Mouse (Mus musculus): ENCODE measurements around the gene 4930596D02Rik.

4930596D02Rik gene

DNA sequence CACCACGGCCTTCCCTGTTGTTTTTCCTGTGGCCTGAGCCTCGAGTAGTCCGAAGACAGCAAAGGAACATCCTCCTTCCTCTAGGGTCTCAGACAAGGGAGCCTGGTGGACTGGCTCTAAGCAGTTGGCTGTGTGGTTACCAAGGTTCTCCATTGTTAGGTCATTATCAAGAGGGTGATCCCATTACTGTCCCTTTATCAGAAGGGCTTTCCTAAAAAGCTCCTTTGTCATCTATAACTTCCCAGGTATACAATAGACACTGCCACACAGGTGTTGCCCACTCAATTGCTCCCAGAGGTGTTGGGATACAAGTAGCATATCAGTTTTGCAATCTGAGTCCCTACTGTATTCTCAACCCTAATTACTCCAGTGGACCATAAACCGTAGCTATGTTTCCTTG is at the start of gene 4930596D02Rik:
Gene 4930596D02Rik (minus strand): TSS at position 101 of the 400 bp plus-strand sequence.
- no peak for DNase-seq (ENCODE audit: low spot score)

DNA sequence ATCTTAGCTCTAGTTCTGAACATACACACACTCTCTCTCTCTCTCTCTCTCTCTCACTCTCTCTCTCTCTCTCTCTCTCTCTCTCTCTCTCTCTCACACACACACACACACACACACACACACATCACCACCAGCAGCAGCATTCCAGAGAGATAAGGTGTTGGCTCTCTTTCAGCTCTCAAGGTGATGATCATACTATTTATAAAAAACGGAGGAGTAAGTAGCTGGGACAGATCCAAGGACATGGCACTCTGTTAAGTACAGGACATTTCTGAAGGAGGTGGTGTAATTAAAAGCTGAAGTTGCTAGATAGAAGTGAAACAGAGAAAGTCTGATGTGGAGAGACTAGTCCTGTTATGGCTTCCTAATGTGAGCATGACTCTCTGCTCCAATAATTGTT is 41.5 kb upstream of the 4930596D02Rik start:
- DNase-seq (ENCODE audit: low spot score) = no peak

DNA sequence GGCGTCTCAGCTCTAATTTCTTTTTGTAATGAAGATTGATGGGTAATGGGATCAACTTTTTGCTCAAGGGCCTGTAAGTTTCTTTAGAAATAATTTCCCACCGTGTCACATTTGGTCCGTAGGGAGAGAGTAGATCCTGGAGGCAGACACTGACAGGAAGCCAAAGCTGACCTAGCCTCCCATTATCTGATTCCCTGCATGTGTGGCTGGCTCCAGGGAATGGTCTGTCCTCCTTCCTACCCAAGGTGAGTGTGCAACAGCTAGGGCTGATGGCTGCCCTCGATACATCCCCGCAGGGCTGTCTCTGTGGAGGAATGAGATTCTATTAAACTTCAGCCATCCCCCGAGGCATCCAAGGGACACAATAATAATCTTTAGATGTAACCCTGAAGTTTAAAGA is 33.5 kb upstream of the 4930596D02Rik start:
- DNase-seq (ENCODE audit: low spot score) = no peak

DNA sequence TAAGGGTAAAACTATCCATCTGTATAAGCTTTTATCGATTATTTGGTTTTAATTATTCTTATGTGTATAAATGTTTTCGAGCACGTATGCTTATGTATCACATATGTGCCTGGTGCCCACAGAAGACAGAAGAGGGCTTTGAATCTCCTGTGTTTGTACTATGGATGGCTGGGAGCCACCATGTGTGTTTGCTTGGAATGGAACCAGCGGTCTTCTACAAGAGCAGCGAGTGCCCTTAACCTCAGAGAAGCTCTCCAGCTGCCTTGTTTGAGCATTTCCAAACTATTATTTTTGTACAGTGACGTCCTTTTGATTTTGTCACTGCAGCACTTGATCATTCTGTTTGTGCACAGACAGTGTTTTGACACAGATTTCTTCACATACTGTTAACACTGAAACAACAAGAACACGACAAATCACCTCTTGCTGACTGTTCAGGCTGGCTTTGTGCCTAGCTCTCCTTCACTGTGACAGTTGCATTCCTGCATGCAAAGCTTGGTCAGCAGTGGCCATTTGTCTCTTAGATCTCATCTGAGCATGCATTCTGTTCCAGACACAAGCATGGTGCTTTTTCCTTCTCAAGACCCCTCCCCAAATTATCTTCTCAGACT is 30.4 kb upstream of the 4930596D02Rik start:
- DNase-seq (ENCODE audit: low spot score) = no peak

DNA sequence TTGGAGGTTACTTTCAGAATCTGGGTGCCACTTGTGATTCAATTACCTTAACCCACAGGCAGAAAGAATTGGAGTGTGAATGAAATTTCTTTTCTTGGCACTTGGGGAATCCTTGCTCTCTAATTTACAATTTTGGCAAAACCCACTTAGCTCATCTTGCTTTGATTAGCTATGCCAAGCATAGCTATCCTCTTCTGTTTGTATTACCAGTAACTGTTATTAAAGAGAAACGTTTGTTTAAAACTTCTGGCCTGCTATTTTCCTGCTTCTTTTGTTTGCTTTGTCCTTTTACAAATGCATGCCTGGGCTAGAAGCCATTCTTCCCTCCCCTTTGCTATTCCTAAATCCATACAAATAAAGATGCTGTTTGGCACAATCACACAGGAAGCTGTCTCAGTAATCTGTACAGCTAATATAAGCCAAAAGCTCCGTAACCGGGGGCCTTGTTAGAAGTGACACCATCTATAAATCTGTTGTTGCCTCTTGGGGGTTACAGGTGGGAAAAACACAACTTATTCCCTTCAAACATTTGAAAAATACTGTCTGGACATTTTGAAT is 19.0 kb downstream of the 4930596D02Rik start:
- DNase-seq (ENCODE audit: low spot score) = no peak

DNA sequence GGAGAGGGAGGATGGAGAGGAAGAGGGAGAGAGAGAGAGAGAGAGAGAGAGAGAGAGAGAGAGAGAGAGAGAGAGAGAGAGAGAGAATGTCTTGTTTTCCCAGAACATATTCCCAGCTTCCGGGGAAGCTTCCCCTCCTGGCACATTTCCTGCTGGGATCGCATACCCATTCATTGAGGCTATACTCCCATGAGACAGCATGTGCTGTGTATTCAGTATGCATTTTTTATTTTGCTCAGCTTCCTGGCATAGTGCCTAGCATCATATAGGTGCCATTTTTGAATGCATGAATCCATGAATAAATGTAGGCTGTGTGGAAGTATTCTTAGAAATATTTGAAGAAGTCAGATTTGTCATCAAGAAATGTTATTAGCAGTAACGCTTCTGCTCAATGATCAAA is 31.7 kb downstream of the 4930596D02Rik start:
- DNase-seq (ENCODE audit: low spot score) = no peak

DNA sequence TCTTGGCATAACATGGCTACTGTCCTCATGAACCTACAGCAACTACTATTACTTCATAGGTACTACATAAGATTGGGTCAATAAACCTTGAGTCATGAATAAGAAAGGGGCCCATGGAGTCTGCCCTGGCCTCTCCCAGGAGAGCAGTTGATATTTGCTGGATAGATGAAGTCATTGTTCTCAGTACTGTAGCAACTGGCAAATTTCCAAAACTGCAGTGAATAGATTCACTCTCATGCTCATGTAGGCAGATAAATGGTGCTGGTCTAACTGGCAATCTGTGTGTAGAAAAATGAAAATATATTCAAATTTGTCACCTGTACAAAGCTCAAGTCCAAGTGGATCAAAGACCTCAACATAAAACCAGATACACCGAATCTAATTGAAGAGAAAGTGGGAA is 38.5 kb downstream of the 4930596D02Rik start:
- no peak for DNase-seq (ENCODE audit: low spot score)
